Mouse (Mus musculus) thymus, adult 2 months (tissue): ENCODE results near the gene Ogfrl1.

Experiments
- CTCF ChIP-seq: fragments of 200-500 bp; IDR thresholded peaks from 2 replicates; pipeline ENCODE4 v1.5.1; 2012; ENCODE audit warnings: mild to moderate bottlenecking, control low read depth, low read length, moderate library complexity, borderline replicate concordance; ENCODE audit not compliant: control insufficient read depth, poor library complexity, insufficient read depth; ENCODE audit errors: extremely low read depth
- POLR2A ChIP-seq: fragments of 200-500 bp; IDR thresholded peaks from 2 replicates; pipeline ENCODE4 v1.6.1; 2012; ENCODE audit warnings: mild to moderate bottlenecking, low read length, control low read depth, moderate library complexity; ENCODE audit not compliant: control insufficient read depth, poor library complexity, insufficient read depth; ENCODE audit errors: extremely low read depth

DNA sequence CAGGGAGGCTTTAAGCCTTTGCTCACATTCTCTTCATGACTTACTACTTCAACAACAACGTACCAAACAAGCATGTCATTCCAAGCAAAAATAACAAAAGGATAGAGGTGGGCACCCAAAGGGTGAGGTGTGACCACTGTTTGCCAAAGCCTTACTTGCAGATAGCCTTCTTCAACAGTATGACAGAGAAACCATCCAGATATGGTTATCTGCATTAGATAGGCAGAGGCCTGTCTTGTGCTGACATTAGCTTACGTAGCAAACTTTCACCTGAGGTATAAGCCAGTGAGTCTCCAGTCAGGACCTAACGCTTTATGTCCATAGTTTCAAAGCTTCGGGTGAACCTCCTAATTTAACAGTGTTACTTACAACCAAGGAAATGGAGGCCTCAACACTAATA is 23.4 kb downstream of the Ogfrl1 start:
- no peak for TF ChIP-seq POLR2A
- TF ChIP-seq CTCF = no peak
